Mouse (Mus musculus): Measurements from ENCODE around the gene A630095N17Rik. TPM values are rescaled to one million over a fixed set of nuclear protein-coding genes. Genes with fewer than 3 reads are reported as not detected.

Gene A630095N17Rik
- total and polyA plus RNA-seq, 3 experiments = 0.30 to 0.74 (median 0.74) TPM

GRCm38 (mm10) chr1:75254625-75255013, 22.7 kb upstream of the A630095N17Rik start:
- no peak overlapping the region for H3K4me3 ChIP-seq (replicated peaks in 1 of 3; ENCODE audit: low read depth in 2 of 3, low read length in 2 of 3, poor library complexity in 1 of 3)
- H3K27me3 ChIP-seq (replicated peaks) = peaks cover 32% of the 10 kb centered on the region
- H3K27ac ChIP-seq (ENCODE audit: insufficient read depth, low read depth) = no peak overlapping the region
- in situ Hi-C loops (cut with MboI; ENCODE audit: low pct_ligation_motif_present, low pct_unique_long_range_greater_than_20kb, low sequenced_read_pairs) = loop anchor here (25.0 kb wide), 1 partner anchor 317 kb away; the partner anchor contains the start of gene Cfap65
- TF ChIP-seq ZC3H11A (IDR thresholded peaks at IDR 0.05; ENCODE audit: low read depth, low read length) (no peak), MAX (IDR thresholded peaks at IDR 0.05; ENCODE audit: low read length) (no peak), MXI1 (IDR thresholded peaks at IDR 0.05; ENCODE audit: low read depth, low read length) (no peak)
- no peak overlapping the region for H3K4me2 ChIP-seq (ENCODE audit: insufficient read depth, low read depth, poor library complexity, severe bottlenecking)
- peaks cover 9 to 20% of the 10 kb centered on the region in 2 experiments for H3K4me1 ChIP-seq (ENCODE audit: control insufficient read depth in 1 of 2, insufficient read depth in 2 of 2)
- H3K79me2 ChIP-seq (replicated peaks; ENCODE audit: control insufficient read depth, extremely low read depth, insufficient read depth, poor library complexity, severe bottlenecking) = no peaks in the 10 kb centered on the region
- no peak for DNase-seq (ENCODE audit: extremely low read depth)
- H3K36me3 ChIP-seq (replicated peaks in 1 of 2; ENCODE audit: control insufficient read depth in 1 of 2, insufficient read depth in 1 of 2, low read length in 1 of 2) = no peaks in the 10 kb centered on the region
- dilution Hi-C loops (cut with MboI; ENCODE audit: extremely low pct_ligation_motif_present, extremely low pct_unique_long_range_greater_than_20kb, low sequenced_read_pairs) = no loop called here
- H3K9me3 ChIP-seq (replicated peaks; ENCODE audit: low read length) = no peaks in the 10 kb centered on the region
- H3K9ac ChIP-seq (ENCODE audit: insufficient read depth, low read depth) = no peak overlapping the region

DNA sequence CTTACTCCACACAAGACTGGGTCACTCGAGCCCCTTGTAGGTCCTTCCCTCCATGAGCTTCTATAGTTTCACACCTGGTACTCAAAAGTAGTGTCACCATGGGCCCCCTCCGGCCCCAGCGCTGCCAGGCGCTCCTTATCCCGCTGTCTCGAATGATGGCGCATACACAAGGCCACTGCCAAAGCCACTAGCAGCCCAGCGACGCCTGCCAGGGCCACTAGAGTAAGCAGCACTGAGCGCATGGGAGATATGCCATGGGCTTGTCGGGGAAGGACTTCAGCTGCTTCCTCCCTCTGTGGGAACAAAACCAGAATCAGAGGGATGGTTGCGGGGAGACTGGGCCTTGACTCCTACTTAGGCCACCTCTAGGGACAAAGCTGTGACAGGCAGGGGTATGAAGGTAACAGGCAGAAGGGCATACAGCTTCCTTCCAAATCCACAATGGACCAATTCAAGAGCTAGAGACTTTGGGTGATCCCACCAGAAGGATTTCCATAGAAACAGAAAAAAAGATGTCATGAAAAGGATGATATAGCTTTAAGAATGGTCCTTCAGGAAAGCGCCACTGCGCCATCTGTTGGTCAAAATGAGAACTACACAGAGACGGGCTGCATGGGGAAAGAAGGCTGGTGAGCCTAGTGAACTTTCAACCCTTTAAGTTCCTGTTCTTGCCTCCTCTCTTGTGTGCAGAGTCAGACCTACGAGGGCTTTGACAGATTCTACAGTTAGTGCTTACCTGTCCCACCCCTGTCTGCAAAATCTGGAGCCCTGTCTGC, 22.1 kb upstream of the A630095N17Rik start:
- peaks cover 9 to 21% of the 10 kb centered on the region in 2 experiments for H3K4me1 ChIP-seq (ENCODE audit: control insufficient read depth in 1 of 2, insufficient read depth in 2 of 2)
- no peak overlapping the region for H3K27ac ChIP-seq (ENCODE audit: insufficient read depth, low read depth)
- no peak overlapping the region for H3K4me3 ChIP-seq (replicated peaks in 1 of 3; ENCODE audit: low read depth in 2 of 3, low read length in 2 of 3, poor library complexity in 1 of 3)
- peak; percentile 82 for DNase-seq (ENCODE audit: extremely low read depth)
- no peaks in the 10 kb centered on the region for H3K36me3 ChIP-seq (replicated peaks in 1 of 2; ENCODE audit: control insufficient read depth in 1 of 2, insufficient read depth in 1 of 2, low read length in 1 of 2)
- no peaks in the 10 kb centered on the region for H3K9me3 ChIP-seq (replicated peaks; ENCODE audit: low read length)
- in situ Hi-C loops (cut with MboI; ENCODE audit: low pct_ligation_motif_present, low pct_unique_long_range_greater_than_20kb, low sequenced_read_pairs) = loop anchor here (25.0 kb wide), 1 partner anchor 317 kb away; the partner anchor contains the start of gene Cfap65
- no peaks in the 10 kb centered on the region for H3K79me2 ChIP-seq (replicated peaks; ENCODE audit: control insufficient read depth, extremely low read depth, insufficient read depth, poor library complexity, severe bottlenecking)
- peaks cover 30% of the 10 kb centered on the region for H3K27me3 ChIP-seq (replicated peaks)
- H3K9ac ChIP-seq (ENCODE audit: insufficient read depth, low read depth) = no peak overlapping the region
- TF ChIP-seq JUND (conservative IDR thresholded peaks at IDR 0.05; ENCODE audit: low read depth, low read length) (no peak), ZC3H11A (IDR thresholded peaks at IDR 0.05; ENCODE audit: low read depth, low read length) (peak; percentile 29; the same call in 1 of the 2 replicates), RAD21 (IDR thresholded peaks at IDR 0.05; ENCODE audit: low read depth, low read length) (peak; percentile 82), ZNF384 (IDR thresholded peaks at IDR 0.05; ENCODE audit: low read depth, low read length) (peak; percentile 65), NRF1 (IDR thresholded peaks at IDR 0.05; ENCODE audit: low read depth, low read length) (0 out of 2 replicates have a peak, but pooled peaks have one; percentile 12), MAZ (IDR thresholded peaks at IDR 0.05; ENCODE audit: low read depth, low read length) (0 out of 2 replicates have a peak, but pooled peaks have one; percentile 19), ZKSCAN1 (IDR thresholded peaks at IDR 0.05; ENCODE audit: borderline replicate concordance, low read depth, low read length) (no peak), MEF2A (IDR thresholded peaks at IDR 0.05; ENCODE audit: borderline replicate concordance, low read depth, low read length) (no peak), CTCF (conservative IDR thresholded peaks at IDR 0.05 in 1 of 2, IDR thresholded peaks at IDR 0.05 in 1 of 2; ENCODE audit: low read depth in 2 of 2, low read length in 2 of 2) (peak; percentile 92 to 93), MXI1 (IDR thresholded peaks at IDR 0.05; ENCODE audit: low read depth, low read length) (no peak), SMC3 (IDR thresholded peaks at IDR 0.05; ENCODE audit: low read depth, low read length) (peak; percentile 88), SIN3A (IDR thresholded peaks at IDR 0.05; ENCODE audit: low read length) (no peak), GABPA (IDR thresholded peaks at IDR 0.05; ENCODE audit: insufficient replicate concordance, low read depth, low read length) (no peak), HCFC1 (IDR thresholded peaks at IDR 0.05; ENCODE audit: low read depth, low read length) (no peak), CHD1 (IDR thresholded peaks at IDR 0.05; ENCODE audit: low read depth, low read length) (no peak), JUN (IDR thresholded peaks at IDR 0.05; ENCODE audit: insufficient read depth, low read depth, low read length) (no peak), UBTF (IDR thresholded peaks at IDR 0.05; ENCODE audit: low read depth, low read length) (no peak), RCOR1 (conservative IDR thresholded peaks at IDR 0.05; ENCODE audit: low read depth, low read length) (no peak)
- dilution Hi-C loops (cut with MboI; ENCODE audit: extremely low pct_ligation_motif_present, extremely low pct_unique_long_range_greater_than_20kb, low sequenced_read_pairs) = no loop called here
- no peak overlapping the region for H3K4me2 ChIP-seq (ENCODE audit: insufficient read depth, low read depth, poor library complexity, severe bottlenecking)
